ENCODE assay signal across 19 mouse cellular contexts in the genomic region with DNA sequence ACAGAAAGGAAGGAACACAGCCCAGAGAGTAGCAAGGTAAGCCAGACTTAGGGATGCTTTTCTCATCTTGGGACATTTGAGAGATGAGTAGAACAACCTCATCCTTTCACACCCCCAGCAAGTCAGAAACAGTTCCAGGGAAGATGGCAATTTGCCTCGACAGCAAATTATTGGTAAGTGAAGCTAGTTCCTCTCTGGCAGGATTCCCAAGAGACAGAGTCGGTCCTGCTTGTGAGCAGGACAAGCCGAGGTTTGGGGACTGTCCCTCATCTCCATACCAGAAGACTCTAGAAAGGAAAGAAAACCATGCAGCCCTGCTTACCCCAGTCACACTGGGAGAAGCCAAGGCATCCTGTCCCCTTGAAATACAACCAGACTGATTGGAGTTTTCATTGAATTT.
DNase-seq lines count a peak whose midpoint lies in the region; ATAC-seq and TF ChIP-seq lines count a peak whose summit lies in the region.
"Had no signal": no experiment of that assay in that cellular context is flagged by ENCODE, and none has a peak within 500 bp of the region (broad histone marks: within the 10 kb centered on the region; RNA-seq: fewer than 3 reads in every experiment).

No protein-coding gene starts in this region.

- H3K4me2 ChIP-seq in kidney, embryonic 15.5 days: no peak overlapping the region
- H3K4me2 ChIP-seq in lung, postnatal 0 days (replicated peaks; ENCODE audit: low read depth, low read length): no peak overlapping the region
- H3K4me2 ChIP-seq: heart, embryonic 13.5 days; limb, embryonic 13.5 days; midbrain, embryonic 11.5 days had no signal

- no peaks in the 10 kb centered on the region for H3K27me3 ChIP-seq in kidney, adult 2 months (replicated peaks; ENCODE audit: control insufficient read depth, insufficient read depth, low read length)
- no peaks in the 10 kb centered on the region for H3K27me3 ChIP-seq in kidney, embryonic 15.5 days
- no peaks in the 10 kb centered on the region for H3K27me3 ChIP-seq in lung, postnatal 0 days (replicated peaks; ENCODE audit: insufficient read depth, low read length)
- H3K27me3 ChIP-seq in splenic B cell, adult 2 months (ENCODE audit: control insufficient read depth, insufficient read depth, low read length, poor library complexity, severe bottlenecking): 0 out of 2 replicates have a peak, but pooled peaks cover 1% of the 10 kb centered on the region
- H3K27me3 ChIP-seq: heart, embryonic 13.5 days; limb, embryonic 13.5 days had no signal

- no peak overlapping the region for H3K9ac ChIP-seq in kidney, embryonic 15.5 days
- H3K9ac ChIP-seq in lung, postnatal 0 days (replicated peaks; ENCODE audit: low read depth): no peak overlapping the region
- H3K9ac ChIP-seq: heart, embryonic 13.5 days; limb, embryonic 13.5 days; liver, postnatal 0 days had no signal

- no peak for ATAC-seq in kidney, embryonic 15.5 days (replicated peaks; ENCODE audit: low FRiP score)
- ATAC-seq in lung, postnatal 0 days: no peak
- ATAC-seq: forebrain, embryonic 16.5 days; liver, postnatal 0 days had no signal

- H3K9me3 ChIP-seq in kidney, embryonic 15.5 days (replicated peaks): no peaks in the 10 kb centered on the region
- H3K9me3 ChIP-seq in lung, postnatal 0 days (ENCODE audit: low read length): no peaks in the 10 kb centered on the region
- H3K9me3 ChIP-seq: heart, embryonic 13.5 days; hindbrain, embryonic 10.5 days; limb, embryonic 13.5 days had no signal

- no peak for TF ChIP-seq POLR2A in kidney, adult 2 months (IDR thresholded peaks at IDR 0.05; ENCODE audit: low read depth, low read length)

- DNase-seq in kidney, adult 2 months: peak; percentile 42
- DNase-seq in lung, postnatal 0 days (ENCODE audit: low spot score): peak; percentile 27
- no peak for DNase-seq in lung, postnatal 4 days
- peak; percentile 15 for DNase-seq in brain, adult 2 months (ENCODE audit: low read depth, low spot score)
- DNase-seq in splenic B cell, adult 2 months (ENCODE audit: low read depth, low spot score): peak; percentile 50
- no peak for DNase-seq in gastrocnemius, postnatal 36 days
- DNase-seq: cerebellum, adult 8-10 months; embryo, embryonic 11 days; gastrocnemius, postnatal 10 days; liver, postnatal 0 days; right cerebral cortex, adult 18-20 months; thymus, postnatal 14 days had no signal

- no peaks in the 10 kb centered on the region for H3K4me1 ChIP-seq in kidney, adult 2 months (ENCODE audit: control insufficient read depth, insufficient read depth, low read length)
- H3K4me1 ChIP-seq in kidney, embryonic 15.5 days: peaks cover 11% of the 10 kb centered on the region
- no peaks in the 10 kb centered on the region; the same call in 1 of the 2 replicates for H3K4me1 ChIP-seq in lung, postnatal 0 days (ENCODE audit: insufficient read depth, low read depth, low read length)

- TF ChIP-seq CTCF in kidney, adult 2 months (conservative IDR thresholded peaks at IDR 0.05; ENCODE audit: insufficient read depth, insufficient read length, low read depth, low read length): no peak
- TF ChIP-seq CTCF in lung, postnatal 0 days (IDR thresholded peaks at IDR 0.05): no peak

- H3K36me3 ChIP-seq in kidney, adult 2 months (ENCODE audit: control insufficient read depth, insufficient read depth, low read length): no peaks in the 10 kb centered on the region
- H3K36me3 ChIP-seq in kidney, embryonic 15.5 days: no peaks in the 10 kb centered on the region
- no peaks in the 10 kb centered on the region for H3K36me3 ChIP-seq in lung, postnatal 0 days (ENCODE audit: insufficient read depth, low read length)
- no peaks in the 10 kb centered on the region for H3K36me3 ChIP-seq in splenic B cell, adult 2 months (ENCODE audit: control insufficient read depth, insufficient read depth, low read length, poor library complexity, severe bottlenecking)
- H3K36me3 ChIP-seq: heart, embryonic 13.5 days; hindbrain, embryonic 10.5 days; limb, embryonic 13.5 days had no signal

- 26% methylated on average over 3 of the region's 3 CpGs for WGBS in kidney, adult 2 months
- 50% methylated on average over 3 of the region's 3 CpGs for WGBS in kidney, embryonic 15.5 days
- WGBS in lung, postnatal 0 days: 21% methylated on average over 3 of the region's 3 CpGs

- H3K4me3 ChIP-seq in kidney, adult 2 months (ENCODE audit: insufficient read depth, low read depth, low read length): no peak overlapping the region
- no peak overlapping the region for H3K4me3 ChIP-seq in kidney, embryonic 15.5 days (replicated peaks)
- H3K4me3 ChIP-seq in lung, postnatal 0 days (ENCODE audit: low read depth, low read length): no peak overlapping the region
- H3K4me3 ChIP-seq: heart, embryonic 13.5 days; hindbrain, embryonic 10.5 days; limb, embryonic 13.5 days had no signal

- intact Hi-C loops in gastrocnemius, postnatal 36 days (cut with DNase I): no loop called here

- H3K27ac ChIP-seq in kidney, adult 2 months (ENCODE audit: insufficient read depth, low read depth, low read length): no peak overlapping the region
- H3K27ac ChIP-seq in kidney, embryonic 15.5 days: no peak overlapping the region
- no peak overlapping the region for H3K27ac ChIP-seq in lung, postnatal 0 days (ENCODE audit: low read length)
- H3K27ac ChIP-seq: heart, embryonic 13.5 days; hindbrain, embryonic 10.5 days; limb, embryonic 13.5 days; stomach, postnatal 0 days had no signal

- TF ChIP-seq EP300 in lung, postnatal 0 days (IDR thresholded peaks at IDR 0.05): no peak

Comparison
In these comparisons a context has a peak if more than half of its experiments do, and no peak if none do; other contexts are left out.
1. DNase-seq: peak in kidney, adult 2 months (single experiment), lung, postnatal 0 days (single experiment), brain, adult 2 months (single experiment) and splenic B cell, adult 2 months (single experiment); none in lung, postnatal 4 days (0 of 2) and gastrocnemius, postnatal 36 days (0 of 2).